Mouse (Mus musculus): Measurements from ENCODE around the gene Rprml. TPM values are rescaled to one million over a fixed set of nuclear protein-coding genes. Genes with fewer than 3 reads are reported as not detected.

Rprml gene
- polyA plus RNA-seq, 1 experiment, result not detected

DNA sequence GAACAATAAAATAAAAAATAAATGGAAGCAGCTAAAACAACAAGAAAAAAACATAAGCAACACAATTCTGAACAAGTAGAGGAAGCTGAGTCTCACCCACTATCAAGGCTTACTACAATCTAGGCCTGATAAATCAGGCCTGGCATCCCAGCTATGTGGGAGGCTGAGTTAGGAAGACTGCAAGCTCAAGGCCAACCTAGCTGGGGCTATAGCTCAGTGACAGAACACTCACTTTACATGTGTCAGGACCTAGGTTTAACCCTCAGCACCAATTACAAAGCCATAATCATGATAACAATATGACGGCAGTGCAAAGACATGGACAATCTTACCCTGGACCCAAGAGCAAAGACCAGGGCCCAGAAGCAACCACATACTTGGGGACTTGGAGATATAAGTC lies 41.7 kb downstream of the Rprml start:
- no peak for TF ChIP-seq GATA1 (IDR thresholded peaks at IDR 0.05; ENCODE audit: low read length)

DNA sequence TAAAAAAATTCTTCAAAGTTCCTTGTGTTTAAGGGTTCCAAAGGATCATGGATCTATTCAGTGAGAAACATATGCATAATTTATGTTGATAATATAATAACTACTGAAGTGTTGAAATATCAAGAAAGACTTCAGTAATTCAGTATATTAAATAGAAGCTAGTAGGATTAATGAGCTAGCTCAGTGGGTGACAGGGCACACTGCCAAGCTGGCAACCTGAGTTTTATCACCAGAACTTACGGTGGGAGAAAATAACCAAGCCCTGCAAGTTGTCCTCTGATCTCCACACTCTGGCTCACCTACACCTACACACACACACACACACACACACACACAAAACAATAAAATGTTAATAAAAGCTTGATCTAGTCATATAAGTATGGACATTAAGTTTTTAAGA lies 43.9 kb downstream of the Rprml start:
- no peak for TF ChIP-seq GATA1 (IDR thresholded peaks at IDR 0.05; ENCODE audit: low read length)

DNA sequence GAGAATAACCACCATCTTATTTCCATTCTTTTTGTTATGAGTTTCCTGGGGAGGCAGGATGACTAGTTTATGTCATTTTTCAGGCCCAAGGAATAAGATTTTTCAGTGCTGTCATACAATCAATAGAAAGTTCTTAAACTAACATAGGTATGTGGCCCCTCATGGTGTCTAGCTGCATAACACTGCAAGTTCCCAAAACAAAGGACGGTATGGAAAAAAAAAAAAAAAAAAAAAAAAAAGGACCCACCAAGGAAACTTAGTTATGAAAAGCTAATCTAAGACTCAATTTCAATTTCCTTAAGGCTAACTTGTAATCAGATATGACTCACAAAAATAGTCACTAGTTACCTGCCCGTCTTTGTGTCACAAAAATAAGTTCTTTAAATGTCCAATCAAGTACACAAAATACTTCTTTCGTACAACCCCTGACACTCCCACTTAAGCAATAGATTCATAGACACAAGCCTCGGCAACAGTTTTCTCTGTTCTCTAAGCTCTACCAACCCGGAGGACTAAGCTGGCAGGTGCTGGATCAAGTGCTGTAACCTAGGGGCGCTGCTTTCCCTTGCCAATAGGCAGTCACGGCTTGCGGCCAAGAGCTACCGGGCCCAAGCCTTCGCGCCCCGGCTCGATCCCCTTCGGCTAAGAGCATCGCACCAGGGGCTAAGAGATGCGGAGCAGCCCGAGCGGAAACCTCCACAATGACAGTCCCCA lies 47.6 kb downstream of the Rprml start:
- TF ChIP-seq GATA1 (IDR thresholded peaks at IDR 0.05; ENCODE audit: low read length), result no peak

DNA sequence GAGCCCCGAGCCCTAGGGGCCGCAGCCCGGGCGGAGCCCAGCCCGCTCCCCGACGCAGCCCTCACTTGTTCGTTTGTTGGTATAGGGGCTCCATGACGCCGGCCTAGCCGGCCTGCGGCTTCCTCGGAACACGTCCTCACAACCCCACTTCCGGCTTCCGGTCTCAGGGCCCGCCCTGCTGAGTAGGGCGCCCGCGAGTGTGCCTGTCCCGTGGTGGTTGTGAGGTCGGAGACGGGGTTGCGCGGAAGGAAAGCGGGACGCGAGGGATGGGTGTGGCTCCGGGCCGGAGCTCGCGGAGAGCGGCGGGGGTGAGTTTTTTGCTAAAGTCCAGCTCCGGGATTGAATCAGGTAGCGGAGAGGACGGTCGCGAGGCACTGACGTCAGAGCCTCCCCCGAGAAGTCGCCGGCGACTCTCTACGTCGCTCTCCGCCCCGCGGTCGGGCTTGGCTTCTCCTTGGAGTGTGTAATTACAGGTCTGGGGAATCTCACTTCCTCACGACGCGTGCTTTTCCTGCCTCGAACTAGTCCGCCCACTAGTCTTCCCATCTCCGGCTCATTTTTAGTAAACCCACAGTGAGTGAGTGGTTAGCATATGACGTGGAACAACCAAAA lies 48.3 kb downstream of the Rprml start, which contains the start of gene Gosr2:
Gene Gosr2, minus strand, starts transcription at position 334 of the 612 bp plus-strand sequence.
- no peak for TF ChIP-seq GATA1 (IDR thresholded peaks at IDR 0.05; ENCODE audit: low read length)

DNA sequence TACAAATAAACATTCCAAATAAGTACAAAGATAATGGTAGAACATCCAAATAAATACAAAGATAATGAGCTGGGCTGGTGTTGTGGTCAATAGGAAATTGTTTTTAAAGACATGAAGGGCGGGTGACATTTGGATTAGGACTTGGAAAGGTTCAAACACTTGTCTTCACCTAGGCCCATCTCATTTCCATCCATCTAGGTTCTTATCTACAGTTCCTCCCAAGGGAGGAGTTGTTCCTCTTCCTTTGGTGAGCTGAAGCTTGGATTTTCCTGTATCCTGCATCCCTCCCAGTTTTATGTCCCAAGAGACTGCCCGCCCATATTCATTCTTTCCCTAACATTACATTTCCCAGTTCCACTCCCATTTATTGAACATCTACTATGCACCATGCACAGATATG lies 48.9 kb downstream of the Rprml start:
- no peak for TF ChIP-seq GATA1 (IDR thresholded peaks at IDR 0.05; ENCODE audit: low read length)

Other genes with a start within 250 kb of the Rprml start
- 12.0 and 15.2 TPM in 2 replicates for gene Plekhm1, start 236.9 kb upstream of the Rprml start, polyA plus RNA-seq (2012)
- not detected in 2 replicates for gene Lrrc37a, start 145.0 kb upstream of the Rprml start, polyA plus RNA-seq (2012)
- gene Gm884, start 28.4 kb upstream of the Rprml start, polyA plus RNA-seq (2012), result not detected in 2 replicates
- gene Lyzl6, start 10.7 kb upstream of the Rprml start, polyA plus RNA-seq (2012), result not detected in 2 replicates
- 7.6 and 15.4 TPM in 2 replicates for gene Gosr2, start 48.3 kb downstream of the Rprml start, polyA plus RNA-seq (2012)
- not detected in 2 replicates for gene Wnt9b, start 100.3 kb downstream of the Rprml start, polyA plus RNA-seq (2012)
- gene Wnt3, start 124.6 kb downstream of the Rprml start, polyA plus RNA-seq (2012), result not detected in 2 replicates